Mouse (Mus musculus): ENCODE measurements at regions not wholly inside any gene's neighbourhood (a gene's known extent, or its start where the extent isn't known, plus 50 kb on each side); places are given as distances from the start of the nearest gene placed in this dataset.

GRCm38 (mm10) chr14:106211062-106211461 is 105.1 kb downstream of the Trim52 start:
- TF ChIP-seq CTCF (conservative IDR thresholded peaks at IDR 0.05; ENCODE audit: insufficient read depth, insufficient read length, low read depth, low read length) (no peak), POLR2A (IDR thresholded peaks at IDR 0.05; ENCODE audit: low read depth, low read length) (no peak)

Measured in kidney, adult 2 months (tissue).